Comparison of ENCODE assay signal across 8 mouse cellular contexts in genomic region chr1:105660015-105660414, GRCm38 (mm10). TPM values are rescaled to one million over a fixed set of nuclear protein-coding genes. Genes with fewer than 3 reads are reported as not detected.
DNase-seq lines count a peak whose midpoint lies in the region; ATAC-seq and TF ChIP-seq lines count a peak whose summit lies in the region.
"Had no signal": no experiment of that assay in that cellular context is flagged by ENCODE, and none has a peak within 500 bp of the region (broad histone marks: within the 10 kb centered on the region; RNA-seq: fewer than 3 reads in every experiment).

No protein-coding gene starts in this region.

- 19% methylated on average over 3 of the region's 3 CpGs for WGBS in kidney, postnatal 0 days
- 17% methylated on average over 3 of the region's 3 CpGs for WGBS in kidney, embryonic 14.5 days
- WGBS in forebrain, embryonic 12.5 days: 28% methylated on average over 3 of the region's 3 CpGs

- H3K4me2 ChIP-seq in kidney, postnatal 0 days (ENCODE audit: low read length): no peak overlapping the region
- H3K4me2 ChIP-seq in kidney, embryonic 14.5 days (replicated peaks; ENCODE audit: low read depth, low read length): no peak overlapping the region
- H3K4me2 ChIP-seq in forebrain, embryonic 12.5 days: no peak overlapping the region
- H3K4me2 ChIP-seq: liver, embryonic 15.5 days had no signal

- H3K4me3 ChIP-seq in kidney, postnatal 0 days (replicated peaks; ENCODE audit: low read depth, low read length): no peak overlapping the region
- H3K4me3 ChIP-seq in kidney, embryonic 14.5 days (ENCODE audit: low read length): no peak overlapping the region
- no peak overlapping the region for H3K4me3 ChIP-seq in forebrain, embryonic 12.5 days (replicated peaks)
- H3K4me3 ChIP-seq: liver, embryonic 15.5 days had no signal

- no peak for ATAC-seq in kidney, postnatal 0 days (replicated peaks; ENCODE audit: low FRiP score, low read depth)
- ATAC-seq in kidney, embryonic 14.5 days (ENCODE audit: low FRiP score, low TSS enrichment): no peak
- no peak for ATAC-seq in forebrain, embryonic 12.5 days (ENCODE audit: low FRiP score)

- peak; percentile 76 for DNase-seq in kidney, postnatal 0 days (ENCODE audit: low spot score)
- peak; percentile 77 for DNase-seq in 416B (ENCODE audit: low read depth)
- peak; percentile 80 for DNase-seq in CD4-positive, CD25-positive, alpha-beta regulatory T cell, adult 2 months (ENCODE audit: low read depth, low spot score)
- peak; percentile 18 for DNase-seq in cerebellum, adult 9-11 months
- peak; percentile 87 for DNase-seq in lung, postnatal 36 days

- no peak overlapping the region for H3K9ac ChIP-seq in kidney, postnatal 0 days (ENCODE audit: low read depth, low read length)
- no peak overlapping the region for H3K9ac ChIP-seq in kidney, embryonic 14.5 days (ENCODE audit: low read depth, low read length)
- no peak overlapping the region for H3K9ac ChIP-seq in forebrain, embryonic 12.5 days
- H3K9ac ChIP-seq: liver, embryonic 15.5 days had no signal

- no peak overlapping the region for H3K27ac ChIP-seq in kidney, postnatal 0 days
- H3K27ac ChIP-seq in kidney, embryonic 14.5 days (ENCODE audit: low read depth, low read length): no peak overlapping the region
- no peak overlapping the region for H3K27ac ChIP-seq in forebrain, embryonic 12.5 days

- no peaks in the 10 kb centered on the region for H3K9me3 ChIP-seq in kidney, postnatal 0 days (replicated peaks; ENCODE audit: low read length)
- no peaks in the 10 kb centered on the region for H3K9me3 ChIP-seq in kidney, embryonic 14.5 days (ENCODE audit: control insufficient read depth, low read length)
- H3K9me3 ChIP-seq in forebrain, embryonic 12.5 days: no peaks in the 10 kb centered on the region
- H3K9me3 ChIP-seq: liver, embryonic 15.5 days had no signal

- peak; percentile 86 for TF ChIP-seq CTCF in kidney, postnatal 0 days (IDR thresholded peaks at IDR 0.05; ENCODE audit: low read depth)

- 0 out of 2 replicates have a peak, but pooled peaks cover 4% of the 10 kb centered on the region for H3K4me1 ChIP-seq in kidney, postnatal 0 days (replicated peaks; ENCODE audit: insufficient read depth, low read length)
- peaks cover 3% of the 10 kb centered on the region; the same call in 1 of the 2 replicates for H3K4me1 ChIP-seq in kidney, embryonic 14.5 days (ENCODE audit: control insufficient read depth, insufficient read depth, low read length)
- H3K4me1 ChIP-seq in forebrain, embryonic 12.5 days: peaks cover 8% of the 10 kb centered on the region

- no peaks in the 10 kb centered on the region for H3K27me3 ChIP-seq in kidney, postnatal 0 days (ENCODE audit: insufficient read depth, low read length)
- H3K27me3 ChIP-seq in kidney, embryonic 14.5 days (ENCODE audit: control insufficient read depth, insufficient read depth, low read length): no peaks in the 10 kb centered on the region
- H3K27me3 ChIP-seq in forebrain, embryonic 12.5 days: no peaks in the 10 kb centered on the region
- H3K27me3 ChIP-seq: liver, embryonic 15.5 days had no signal

- 0 out of 2 replicates have a peak, but pooled peaks cover 4% of the 10 kb centered on the region for H3K36me3 ChIP-seq in kidney, postnatal 0 days (ENCODE audit: insufficient read depth, low read length)
- H3K36me3 ChIP-seq in kidney, embryonic 14.5 days (ENCODE audit: control insufficient read depth, insufficient read depth, low read length): peaks cover 19% of the 10 kb centered on the region
- no peaks in the 10 kb centered on the region for H3K36me3 ChIP-seq in forebrain, embryonic 12.5 days (replicated peaks)

RNA-seq across cellular contexts. Expression of gene Pign, which starts 3.5 kb away (rescaled TPM):
- polyA plus RNA-seq in kidney, postnatal 0 days (2015; fragmentation: Nextera tagmentation; extraction: Ambion mirVana): 8.4 and 9.6 TPM in 2 replicates
- polyA plus RNA-seq in kidney, embryonic 14.5 days (2014; fragmentation: Nextera tagmentation; extraction: Ambion mirVana): 13.5 and 22.6 TPM in 2 replicates
- polyA plus RNA-seq in forebrain, embryonic 12.5 days (2016; fragmentation: Nextera tagmentation; extraction: Ambion mirVana): 15.5 and 18.3 TPM in 2 replicates

RNA-seq across cellular contexts. Expression of gene Relch, which starts 3.6 kb away (rescaled TPM):
- 21.8 and 22.5 TPM in 2 replicates for polyA plus RNA-seq in kidney, postnatal 0 days (2015; fragmentation: Nextera tagmentation; extraction: Ambion mirVana)
- polyA plus RNA-seq in kidney, embryonic 14.5 days (2014; fragmentation: Nextera tagmentation; extraction: Ambion mirVana): 21.7 and 25.8 TPM in 2 replicates
- polyA plus RNA-seq in forebrain, embryonic 12.5 days (2016; fragmentation: Nextera tagmentation; extraction: Ambion mirVana): 39.8 and 40.6 TPM in 2 replicates

Comparison
In these comparisons a context has a peak if more than half of its experiments do, and no peak if none do; other contexts are left out.
1. DNase-seq: peak in every context shown above with its lines; median percentile 87 in lung, postnatal 36 days; 80 in CD4-positive, CD25-positive, alpha-beta regulatory T cell, adult 2 months; 77 in 416B; 76 in kidney, postnatal 0 days; 18 in cerebellum, adult 9-11 months.